Mouse (Mus musculus): Measurements from ENCODE around the gene Hoxb6.

Hoxb6 gene

DNA sequence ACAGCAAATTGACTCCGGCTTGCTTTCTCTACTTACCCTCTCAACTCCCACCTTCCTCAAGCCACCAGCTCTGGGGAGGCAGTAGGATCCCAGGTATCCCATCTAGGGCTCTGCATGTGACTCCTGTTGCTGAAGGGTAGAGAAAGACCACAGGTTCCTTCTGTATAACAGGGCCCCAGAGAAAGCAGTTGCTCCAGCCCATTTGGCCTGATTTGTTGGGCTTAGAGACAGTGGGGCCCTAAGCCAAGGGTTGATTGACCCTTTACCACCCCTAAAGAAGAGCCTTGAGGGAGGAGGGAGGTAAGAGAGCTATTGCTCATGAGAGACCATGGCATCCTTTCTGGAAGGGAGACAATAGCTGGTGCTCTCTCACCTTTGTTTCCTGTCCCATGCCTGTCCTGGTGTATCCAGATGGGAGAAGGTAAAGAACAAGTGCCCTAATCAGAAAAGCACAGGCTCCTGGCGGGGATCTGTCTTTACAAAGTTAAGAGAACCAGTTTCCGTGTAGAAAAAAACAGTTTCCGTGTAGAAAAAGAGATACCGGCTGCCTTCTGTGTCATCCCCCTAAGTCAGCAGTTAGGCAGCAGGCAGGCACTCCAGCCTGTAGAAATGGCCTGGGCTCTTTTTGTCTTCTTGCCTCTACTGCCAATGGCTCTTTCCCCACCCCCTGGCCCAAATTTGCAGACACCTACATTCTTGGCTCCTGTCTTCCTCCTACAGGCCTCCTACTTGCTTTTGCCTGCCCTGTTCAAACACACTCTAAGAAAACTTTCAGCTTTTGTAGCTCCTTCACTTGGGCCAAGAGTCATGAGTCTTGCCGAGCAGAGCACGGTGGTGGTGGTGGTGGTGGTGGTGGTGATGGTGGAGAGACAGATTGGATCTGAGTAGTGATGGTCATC is 46.9 kb downstream of the Hoxb6 start:
- peak in 1 of 2 experiments; percentile 29 for DNase-seq

DNA sequence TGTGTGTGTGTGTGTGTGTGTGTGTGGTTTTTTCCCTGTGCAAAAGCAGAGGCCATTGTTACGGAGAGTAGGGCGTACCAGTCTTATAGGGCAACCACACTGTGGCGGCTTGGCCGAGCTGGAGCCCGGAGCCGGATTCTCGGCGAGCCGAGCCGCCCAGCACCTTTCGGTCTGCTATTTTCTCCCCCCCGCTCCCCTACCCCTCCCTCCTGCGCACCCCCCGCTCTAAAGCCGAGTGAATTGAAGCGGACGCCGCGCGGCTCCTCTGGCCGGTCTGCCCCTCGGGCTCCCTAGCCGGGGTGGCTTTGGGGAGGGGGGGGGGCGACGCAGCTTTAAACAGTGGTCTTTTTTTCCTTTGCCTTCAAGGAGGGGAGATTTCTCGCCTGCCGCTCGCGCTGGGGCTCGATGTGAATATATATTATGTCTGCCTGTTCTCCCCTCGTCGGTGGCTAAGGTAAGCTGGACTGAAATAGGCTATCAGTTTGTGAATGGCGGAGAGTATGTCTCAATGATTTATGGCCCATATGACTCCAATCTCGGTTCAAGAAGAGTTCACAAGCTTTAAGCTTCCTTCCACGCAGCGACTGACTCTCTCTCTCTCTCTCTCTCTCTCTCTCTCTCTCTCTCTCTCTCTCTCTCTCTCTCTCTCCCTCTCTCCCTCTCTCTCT is 48.6 kb downstream of the Hoxb6 start:
- DNase-seq = peak in 1 of 2 experiments; percentile 72

- peak; percentile 68 to 77 for DNase-seq
These were observed 49.7 kb downstream of the Hoxb6 start for GRCm38 (mm10) chr11:96341701-96342575.

DNA sequence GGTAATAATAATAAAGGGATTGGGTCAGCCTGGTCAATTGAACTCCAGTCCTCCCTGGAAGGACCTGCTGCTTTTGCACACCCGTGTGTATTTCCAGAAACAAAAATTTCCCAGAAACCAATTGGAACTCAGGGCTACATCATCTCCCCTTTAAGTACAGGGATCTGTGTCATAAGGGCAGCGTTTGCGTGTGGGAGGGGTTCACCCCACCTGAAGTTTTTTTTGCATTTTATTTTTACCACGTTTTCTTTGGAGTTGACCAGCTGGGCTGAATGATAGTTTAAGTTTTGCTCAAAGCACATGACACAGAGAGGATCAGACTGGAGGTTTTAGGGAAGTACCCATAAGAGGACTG is 50.3 kb downstream of the Hoxb6 start:
- peak in 1 of 2 experiments; percentile 18 for DNase-seq

GRCm38 (mm10) chr11:96343206-96343745 is 51.0 kb downstream of the Hoxb6 start:
- peak in 1 of 2 experiments; percentile 26 for DNase-seq

DNA sequence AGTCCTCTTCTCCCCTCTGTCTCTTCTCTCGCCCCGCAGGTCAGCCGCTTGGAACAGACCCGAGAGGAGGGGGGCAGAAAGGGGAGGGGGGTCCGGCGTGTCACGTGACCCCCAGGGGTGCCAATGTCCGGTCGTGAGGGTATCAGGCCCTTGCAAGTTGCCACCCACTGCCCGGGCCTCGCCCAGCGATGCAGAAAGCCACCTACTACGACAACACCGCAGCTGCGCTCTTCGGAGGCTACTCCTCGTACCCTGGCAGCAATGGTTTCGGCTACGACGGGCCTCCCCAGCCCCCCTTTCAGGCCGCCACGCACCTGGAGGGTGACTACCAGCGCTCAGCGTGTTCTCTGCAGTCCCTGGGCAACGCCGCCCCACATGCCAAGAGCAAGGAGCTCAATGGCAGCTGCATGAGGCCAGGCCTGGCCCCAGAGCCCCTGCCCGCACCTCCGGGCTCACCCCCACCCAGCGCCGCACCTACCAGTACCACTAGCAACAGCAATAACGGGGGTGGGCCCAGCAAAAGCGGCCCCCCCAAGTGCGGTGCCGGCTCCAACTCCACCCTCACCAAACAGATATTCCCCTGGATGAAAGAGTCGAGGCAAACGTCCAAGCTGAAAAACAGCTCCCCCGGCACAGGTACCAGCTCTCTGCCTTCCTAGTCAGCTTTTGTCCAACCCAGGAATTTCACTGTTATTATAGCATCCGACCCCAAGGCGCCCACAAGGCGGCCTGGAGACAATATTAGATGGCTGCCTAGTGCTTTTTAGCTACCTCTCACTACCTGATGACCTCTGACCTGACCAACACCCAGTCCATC is 52.0 kb downstream of the Hoxb6 start:
- DNase-seq = peak in 1 of 2 experiments; percentile 66

- no peak for DNase-seq
These were observed 52.5 kb downstream of the Hoxb6 start for GRCm38 (mm10) chr11:96344878-96345159.

DNA sequence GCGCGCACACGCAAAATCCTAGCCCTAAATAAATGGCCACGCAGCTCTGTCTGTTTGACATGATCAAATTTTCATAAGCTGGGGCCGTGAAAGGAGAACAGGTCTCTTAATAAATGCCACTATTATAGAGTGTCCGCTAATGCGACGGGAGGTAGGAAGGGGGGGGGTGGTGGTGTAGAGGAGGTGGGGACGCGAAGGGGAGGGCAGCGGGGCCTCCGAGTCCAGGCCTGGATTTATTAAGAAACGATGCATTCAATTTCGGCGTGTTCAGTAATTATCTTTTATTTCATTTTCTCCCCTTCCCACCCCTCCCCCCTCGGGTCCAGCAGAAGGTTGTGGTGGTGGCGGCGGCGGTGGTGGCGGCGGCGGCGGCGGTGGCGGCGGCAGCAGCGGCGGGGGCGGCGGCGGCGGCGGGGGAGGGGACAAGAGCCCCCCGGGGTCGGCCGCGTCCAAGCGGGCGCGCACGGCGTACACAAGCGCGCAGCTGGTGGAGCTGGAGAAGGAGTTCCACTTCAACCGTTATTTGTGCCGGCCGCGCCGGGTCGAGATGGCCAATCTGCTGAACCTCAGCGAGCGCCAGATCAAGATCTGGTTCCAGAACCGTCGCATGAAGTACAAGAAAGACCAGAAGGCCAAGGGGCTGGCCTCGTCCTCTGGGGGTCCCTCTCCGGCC is 53.1 kb downstream of the Hoxb6 start:
- DNase-seq = peak in 1 of 2 experiments; percentile 68

DNA sequence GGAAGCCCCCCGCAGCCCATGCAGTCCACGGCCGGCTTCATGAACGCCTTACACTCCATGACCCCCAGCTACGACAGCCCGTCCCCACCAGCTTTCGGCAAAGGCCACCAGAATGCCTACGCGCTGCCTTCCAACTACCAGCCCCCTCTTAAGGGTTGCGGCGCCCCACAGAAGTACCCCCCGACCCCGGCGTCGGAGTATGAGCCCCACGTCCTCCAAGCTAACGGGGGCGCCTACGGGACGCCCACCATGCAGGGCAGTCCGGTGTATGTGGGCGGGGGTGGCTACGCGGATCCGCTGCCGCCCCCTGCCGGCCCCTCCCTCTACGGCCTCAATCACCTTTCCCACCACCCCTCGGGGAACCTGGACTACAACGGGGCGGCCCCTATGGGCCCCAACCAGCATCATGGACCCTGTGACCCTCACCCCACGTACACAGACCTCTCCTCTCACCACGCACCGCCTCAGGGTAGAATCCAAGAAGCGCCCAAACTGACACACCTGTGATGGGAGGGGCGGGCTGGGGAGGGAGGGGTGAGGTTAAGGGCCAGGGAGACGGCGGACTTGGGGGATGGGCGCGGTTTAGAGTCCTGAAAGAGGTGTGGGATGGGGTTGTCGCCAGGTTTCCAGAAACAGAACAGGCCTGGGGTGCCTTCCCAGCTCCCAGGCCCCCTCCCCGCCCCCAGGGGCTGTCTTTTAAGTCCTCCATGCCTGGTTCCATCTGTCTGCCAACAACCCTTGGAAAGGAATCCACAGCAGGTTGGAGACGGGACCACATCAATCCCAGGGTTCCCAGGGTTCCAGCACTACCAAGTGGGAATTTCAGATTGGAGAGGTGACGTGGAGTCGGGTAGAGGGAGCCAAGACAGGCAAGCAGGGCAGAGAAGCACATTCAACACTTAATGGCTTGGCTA is 53.9 kb downstream of the Hoxb6 start:
- peak; percentile 74 to 83 for DNase-seq

DNA sequence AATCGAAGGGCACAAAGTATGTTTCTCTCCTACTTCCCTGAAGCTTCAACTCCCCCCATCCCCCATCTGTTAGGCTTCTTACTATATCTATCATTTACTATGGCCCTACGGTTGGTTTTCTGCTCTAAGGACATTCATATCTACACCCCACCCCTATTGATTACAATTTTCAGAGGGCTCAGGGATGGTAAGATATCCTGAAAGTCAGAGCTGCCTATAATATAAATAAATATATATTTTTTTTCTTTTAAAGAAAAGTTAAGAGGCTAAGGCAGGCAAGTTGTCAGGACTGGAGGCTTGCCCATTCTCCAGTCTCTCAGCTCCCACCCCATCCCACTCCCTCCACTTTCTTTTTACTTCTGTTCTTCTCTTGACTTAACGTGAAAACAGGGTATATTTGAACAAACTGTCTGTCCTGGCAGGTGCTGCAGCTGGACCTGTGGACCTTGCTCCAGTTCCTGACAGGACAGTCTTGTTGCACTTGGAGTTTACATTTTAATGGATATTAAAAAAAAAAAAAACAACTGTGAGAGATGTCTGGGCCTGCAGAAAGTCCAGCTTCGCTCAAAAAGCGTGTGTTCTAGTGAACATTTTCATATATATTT is 54.7 kb downstream of the Hoxb6 start:
- peak in 1 of 2 experiments; percentile 74 for DNase-seq

- no peak for DNase-seq
These were observed 55.4 kb downstream of the Hoxb6 start for GRCm38 (mm10) chr11:96347717-96348116.

DNA sequence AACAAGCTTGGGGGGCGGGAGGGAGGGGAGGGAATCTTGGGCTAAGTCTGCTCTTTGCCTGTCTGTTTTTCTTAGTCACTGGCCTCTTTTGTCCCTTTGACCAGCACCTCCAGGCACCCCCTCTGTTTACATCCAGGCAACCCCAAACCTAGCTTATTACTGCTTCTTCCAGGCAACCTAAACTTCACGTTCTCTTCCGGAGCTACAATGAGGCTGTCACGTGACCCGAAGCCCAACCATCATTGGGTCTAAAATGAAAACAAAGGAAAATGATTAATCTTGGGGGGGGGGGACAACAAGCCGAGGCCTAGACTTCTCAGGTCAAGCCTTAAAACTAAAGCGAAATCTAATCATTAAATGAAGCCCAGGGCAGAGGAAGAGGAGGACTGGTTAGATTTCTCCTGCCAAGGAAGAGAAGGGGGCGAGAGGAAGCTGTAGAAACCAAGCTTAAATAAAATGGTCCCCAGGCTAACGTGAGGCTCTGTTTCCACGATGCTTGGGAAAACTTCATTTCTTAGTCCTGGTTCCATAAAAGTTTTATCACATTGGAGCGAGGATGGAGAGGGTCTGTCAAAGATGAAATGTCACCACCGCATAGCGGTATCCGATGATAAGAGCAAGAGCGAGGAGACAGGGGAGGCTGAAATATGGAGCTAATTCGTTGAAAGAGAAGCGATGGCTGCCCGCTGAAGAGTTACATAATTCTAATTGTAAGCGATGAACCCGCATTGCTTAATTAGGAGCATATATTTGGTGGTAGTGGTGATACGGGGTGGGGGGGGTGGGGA is 56.1 kb downstream of the Hoxb6 start:
- DNase-seq = peak; percentile 86 to 89

- no peak for DNase-seq
These were observed 56.7 kb downstream of the Hoxb6 start for GRCm38 (mm10) chr11:96348988-96349387.

GRCm38 (mm10) chr11:96349491-96350340 is 57.4 kb downstream of the Hoxb6 start:
- DNase-seq = peak in 1 of 2 experiments; percentile 87

- DNase-seq = no peak
These were observed 58.0 kb downstream of the Hoxb6 start, which contains the start of gene Hoxb2 for GRCm38 (mm10) chr11:96350341-96350624. Hoxb2 (plus strand) TSS chr11:96350525.

GRCm38 (mm10) chr11:96350791-96351190 is 58.5 kb downstream of the Hoxb6 start:
- DNase-seq = no peak
